Mouse (Mus musculus) retina, postnatal 7 days (tissue): ENCODE data around the gene Rftn1.

ENCODE experiments used
- DNase-seq: peaks from one replicate; pipeline ENCODE4 v3.0.0-alpha.2; 2012; ENCODE audit warnings: low read depth, low spot score

The Rftn1 gene

GRCm38 (mm10) chr17:50094077-50094476, 96.4 kb downstream of the Rftn1 start:
- no peak for DNase-seq

GRCm38 (mm10) chr17:50093356-50093755, 97.1 kb downstream of the Rftn1 start:
- no peak for DNase-seq

DNA sequence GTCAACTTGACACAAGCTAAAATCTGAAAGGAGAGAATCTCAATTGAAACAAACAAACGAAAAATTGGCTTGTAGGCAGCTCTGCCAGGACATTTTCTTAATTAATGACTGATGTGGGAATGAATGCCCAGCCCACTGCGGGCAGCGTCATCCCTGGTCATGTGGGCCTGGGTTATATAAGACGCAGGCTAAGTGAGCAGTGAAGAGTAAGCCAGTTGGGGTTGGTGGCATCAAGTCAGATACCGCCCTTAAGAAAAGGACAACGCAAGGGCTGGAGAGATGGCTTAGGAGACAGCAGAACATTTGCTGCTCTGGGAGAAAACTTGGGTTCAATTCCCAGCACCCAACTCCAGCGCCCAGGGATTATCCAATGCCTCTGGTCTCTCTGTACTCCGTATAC, 97.6 kb downstream of the Rftn1 start:
- no peak for DNase-seq

- no peak for DNase-seq
Measured at GRCm38 (mm10) chr17:50091829-50092228, 98.6 kb downstream of the Rftn1 start.

GRCm38 (mm10) chr17:50089725-50090124, 100.7 kb downstream of the Rftn1 start:
- DNase-seq: no peak

DNA sequence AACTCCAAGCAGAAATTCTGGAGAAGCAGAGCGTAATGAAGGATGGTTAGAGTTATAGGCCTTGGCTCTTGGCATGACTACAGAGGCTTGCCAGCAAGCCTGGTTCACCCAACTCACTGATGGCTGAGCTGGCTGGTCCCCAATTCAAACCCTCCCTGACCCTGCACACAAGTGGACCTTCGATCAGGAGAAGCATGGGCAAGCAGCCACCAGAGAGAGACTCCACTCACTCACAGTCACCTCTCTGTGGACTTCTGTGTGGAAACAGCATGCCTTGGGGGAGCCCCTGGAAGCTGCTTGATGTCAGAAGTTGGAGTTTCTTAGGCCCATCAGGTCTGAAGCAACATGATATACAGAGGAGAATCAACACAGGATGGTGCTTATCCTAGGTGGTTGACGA, 102.4 kb downstream of the Rftn1 start:
- DNase-seq: no peak

GRCm38 (mm10) chr17:50086887-50087286, 103.6 kb downstream of the Rftn1 start:
- DNase-seq: no peak

DNA sequence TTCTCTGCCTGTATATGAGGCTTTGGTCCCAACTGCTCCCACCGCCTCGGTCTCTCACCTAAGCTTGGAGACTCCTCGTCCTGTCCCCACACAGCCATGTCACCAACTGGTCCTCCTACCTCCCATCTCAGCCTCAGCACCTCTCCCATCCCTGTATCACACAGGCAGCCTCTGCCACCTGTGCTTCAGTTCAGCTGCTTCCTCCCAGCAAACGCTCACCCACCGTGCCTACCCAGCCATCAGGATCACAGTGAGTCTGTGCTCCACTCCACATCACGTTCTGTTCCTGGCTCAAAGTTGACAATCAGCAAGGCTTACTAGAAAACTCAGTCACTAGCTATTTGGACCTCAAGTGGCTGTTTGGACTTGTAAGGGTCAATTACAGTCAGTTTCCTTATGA, 105.8 kb downstream of the Rftn1 start:
- no peak for DNase-seq

DNA sequence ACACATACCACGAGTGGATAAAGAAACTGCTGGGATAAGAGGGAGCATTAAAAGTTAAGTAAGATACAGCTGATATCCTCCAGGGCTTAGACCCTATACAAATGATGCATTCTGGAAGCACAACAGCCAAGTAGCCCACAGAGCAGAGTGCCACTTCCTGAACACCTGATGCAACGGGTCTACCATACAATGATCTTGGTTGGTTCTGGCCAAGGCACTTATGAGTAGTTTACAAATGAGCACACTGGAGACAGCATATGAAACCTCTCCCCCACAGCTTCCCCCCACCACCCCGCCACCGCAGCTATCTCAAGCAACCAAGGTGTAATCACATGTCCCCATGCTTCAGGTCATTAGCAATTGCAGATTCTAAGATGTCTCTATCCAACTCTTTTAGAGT, 106.5 kb downstream of the Rftn1 start:
- no peak for DNase-seq

GRCm38 (mm10) chr17:50082947-50083346, 107.5 kb downstream of the Rftn1 start:
- no peak for DNase-seq

DNA sequence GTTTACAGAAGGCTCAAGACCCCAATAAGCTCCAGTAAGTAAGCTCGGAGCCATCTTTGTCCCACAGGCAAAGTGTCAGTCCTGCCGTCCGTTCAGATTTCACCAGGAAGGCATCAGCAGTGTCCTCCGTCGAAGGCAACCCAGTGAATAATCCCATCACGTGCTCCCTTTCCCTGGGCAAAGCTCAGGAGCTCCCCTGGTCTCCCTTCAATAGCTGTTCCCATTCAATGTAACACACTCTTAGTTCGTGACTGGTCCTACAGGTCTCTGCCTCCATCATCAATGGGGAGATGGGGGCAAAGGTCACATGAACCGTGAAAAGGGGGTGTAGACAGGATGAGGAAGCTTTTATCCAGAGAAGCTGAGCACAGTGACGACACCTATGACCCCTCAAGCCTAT, 108.8 kb downstream of the Rftn1 start:
- DNase-seq: no peak

DNA sequence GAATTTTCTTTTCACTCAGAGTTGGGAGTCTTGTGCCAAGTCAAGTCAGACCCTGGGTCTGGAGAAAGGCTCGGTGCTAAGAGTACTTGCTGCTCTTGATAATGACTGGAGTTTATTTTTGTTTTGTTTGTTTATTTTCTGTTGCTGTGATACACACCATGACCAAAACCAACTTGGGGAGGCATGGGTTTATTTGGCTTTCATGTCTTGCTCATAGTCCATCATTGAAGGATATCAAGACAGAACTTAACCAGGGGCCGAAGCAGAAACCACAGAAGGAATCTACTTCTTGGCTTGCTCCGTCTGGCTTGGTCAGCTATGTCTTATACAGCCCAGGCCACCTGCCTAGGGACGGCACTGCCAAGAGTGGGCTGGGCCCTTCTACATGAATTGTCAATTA, 109.5 kb downstream of the Rftn1 start:
- DNase-seq: no peak

GRCm38 (mm10) chr17:50078749-50079148, 111.7 kb downstream of the Rftn1 start:
- no peak for DNase-seq

GRCm38 (mm10) chr17:50072982-50073965, 117.2 kb downstream of the Rftn1 start:
- no peak for DNase-seq

DNA sequence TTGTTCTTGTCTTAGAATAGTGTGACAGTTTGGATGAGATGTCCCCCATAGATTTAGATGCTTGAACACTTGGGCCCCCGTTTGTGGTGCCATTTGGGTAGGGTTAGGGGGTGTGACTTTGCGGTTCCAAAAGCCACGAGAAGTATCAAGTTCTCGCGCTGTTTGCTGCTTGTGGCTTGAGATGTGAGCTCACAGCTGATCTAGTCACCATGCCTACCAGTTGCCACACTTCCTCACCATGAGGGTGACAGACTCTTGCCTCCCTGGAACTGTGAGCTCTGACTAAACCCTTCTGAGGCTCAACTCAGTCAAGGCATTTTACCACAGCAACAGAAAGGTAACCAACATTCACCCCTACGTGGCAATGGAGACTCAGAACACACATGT, 118.9 kb downstream of the Rftn1 start:
- DNase-seq: no peak

- DNase-seq: no peak
Measured at GRCm38 (mm10) chr17:50070822-50071601, 119.5 kb downstream of the Rftn1 start.

GRCm38 (mm10) chr17:50069897-50070636, 120.4 kb downstream of the Rftn1 start:
- no peak for DNase-seq

DNA sequence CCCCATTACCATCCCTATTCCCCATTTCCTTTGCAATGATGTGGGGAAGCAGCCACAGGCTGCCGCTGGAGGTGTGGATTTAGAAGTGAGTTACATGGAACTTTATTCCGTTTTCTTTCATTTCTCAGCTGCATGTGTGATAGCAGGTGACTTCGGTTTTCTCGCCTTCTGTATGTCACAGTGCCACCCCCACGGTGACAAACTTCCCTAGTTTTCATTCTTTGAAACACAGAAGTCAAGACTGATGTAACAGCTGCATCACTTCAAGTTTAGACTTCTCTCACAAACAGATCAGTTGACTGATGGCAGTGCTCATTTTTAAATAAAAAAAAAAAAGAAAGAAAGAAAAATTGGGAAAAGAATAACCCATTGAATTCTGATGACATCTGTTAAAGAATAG, 121.3 kb downstream of the Rftn1 start:
- no peak for DNase-seq

DNA sequence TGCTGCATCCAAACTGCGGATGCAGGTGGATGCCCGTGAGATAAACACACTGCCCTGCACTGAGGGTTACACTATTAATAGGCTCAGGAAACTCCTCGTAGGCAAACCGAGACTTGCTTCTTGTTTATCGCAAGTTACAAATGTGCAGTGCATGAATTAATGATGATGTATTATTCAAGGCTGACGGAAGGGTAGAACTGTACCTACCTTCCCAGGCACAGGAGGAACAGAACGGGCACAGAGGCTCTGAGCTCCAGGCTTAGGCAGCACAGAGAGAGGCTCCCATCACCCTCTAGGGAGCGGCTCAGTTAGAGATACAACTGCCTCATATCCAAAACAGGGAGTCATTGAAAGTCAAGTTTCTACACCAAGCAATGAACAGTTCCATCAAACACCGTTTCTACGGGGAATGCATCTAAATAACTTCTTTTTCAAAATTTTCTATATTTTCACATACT, 121.8 kb downstream of the Rftn1 start:
- DNase-seq: no peak

DNA sequence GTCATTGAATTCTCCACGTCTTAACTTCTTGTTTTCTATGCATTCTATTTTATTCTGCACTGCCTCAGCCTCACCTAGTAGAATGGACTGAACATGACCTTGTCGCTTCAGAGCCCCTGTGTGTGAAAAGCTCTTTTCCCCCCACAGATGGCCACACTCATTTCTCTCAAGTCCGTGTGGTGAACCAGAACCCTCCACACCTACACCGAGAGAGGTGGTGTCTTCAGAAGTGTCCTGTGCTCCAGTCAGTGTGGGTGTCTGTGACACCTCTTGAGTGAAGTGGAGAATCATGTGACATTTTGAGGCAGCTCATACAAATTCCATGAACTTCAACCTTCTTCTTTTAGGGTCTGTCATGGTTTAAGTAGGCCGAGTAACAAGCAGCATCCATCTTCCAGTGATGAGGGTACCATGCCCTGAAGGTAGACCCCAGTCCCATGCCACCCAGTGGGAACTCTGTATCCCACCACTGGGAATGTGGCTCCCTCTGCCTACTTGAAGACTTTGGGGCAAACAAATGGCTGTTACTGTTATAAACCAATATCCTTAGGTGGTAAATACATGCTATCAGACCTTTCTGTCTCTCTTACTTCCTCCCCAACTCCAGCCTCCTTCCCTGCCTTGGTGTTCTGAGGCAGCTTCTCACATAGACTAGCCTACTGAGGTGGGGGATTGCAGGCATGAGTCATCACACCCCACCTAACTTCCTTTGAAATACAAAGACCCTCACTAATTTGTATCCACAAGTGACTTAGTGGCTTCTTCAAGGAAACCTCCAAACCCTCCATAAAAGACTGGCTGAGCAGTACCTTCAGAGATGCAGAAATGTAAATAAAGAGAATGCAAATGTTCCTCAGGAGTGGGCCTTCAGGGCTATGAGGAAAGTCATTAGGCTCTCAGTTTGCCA, 122.4 kb downstream of the Rftn1 start:
- no peak for DNase-seq
